Mouse (Mus musculus): Measurements from ENCODE around the gene Tcte1.

DNA sequence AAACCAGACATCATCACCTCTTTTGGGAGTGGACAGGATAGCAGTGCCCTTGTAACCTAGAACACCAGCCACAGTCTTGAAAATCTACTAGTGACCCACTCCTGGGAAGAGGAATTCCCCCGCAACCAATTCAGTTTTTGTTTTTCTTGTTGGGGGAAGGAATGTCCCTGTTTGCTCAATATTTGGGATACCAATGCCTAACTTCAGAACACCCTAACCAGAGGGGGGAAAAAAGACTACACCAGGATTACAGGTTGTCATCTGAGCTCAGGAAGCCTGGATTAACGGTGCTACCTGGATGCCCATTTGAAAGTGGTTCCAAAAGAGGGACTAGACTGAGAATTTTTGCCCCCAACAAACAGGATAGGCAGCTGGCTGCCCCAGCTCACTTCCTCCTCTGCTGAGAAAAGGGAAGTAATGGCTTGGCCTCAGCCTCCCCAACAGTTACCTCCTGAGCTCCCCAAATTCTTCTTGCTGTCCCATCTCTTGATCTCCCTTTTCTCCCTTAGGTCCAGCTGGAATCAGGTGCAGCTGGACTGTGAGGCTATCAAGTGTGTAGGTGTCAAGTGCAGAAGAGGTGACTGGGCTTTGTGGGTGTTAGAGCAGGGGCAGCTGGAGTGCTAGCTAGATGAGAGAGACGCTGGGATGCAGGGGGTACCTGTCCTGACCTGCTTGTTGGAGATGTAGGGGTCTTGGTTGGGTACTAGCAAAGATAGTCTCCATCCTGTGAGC is 33.4 kb downstream of the Tcte1 start:
- no peak for TF ChIP-seq POLR2A (IDR thresholded peaks at IDR 0.05; ENCODE audit: borderline replicate concordance, control insufficient read depth, low read depth, low read length)
- no peak for TF ChIP-seq CTCF (IDR thresholded peaks at IDR 0.05; ENCODE audit: control insufficient read depth, insufficient read depth, low read length)

All from bone marrow, adult 2 months (tissue).